Mouse (Mus musculus) lung, postnatal 0 days (tissue): ENCODE measurements around the gene Ppp6r1. TPM values are rescaled to one million over a fixed set of nuclear protein-coding genes. Genes with fewer than 3 reads are reported as not detected.

Experiments
- ATAC-seq: fragments of 200-750 bp; cut with Nextera tagmentation; 2 replicates; pipeline ENCODE4 v1.8.0; 2017; ENCODE audit warnings: moderate library complexity
- DNase-seq: peaks from one replicate; pipeline ENCODE4 v3.0.0-alpha.2; 2016; ENCODE audit warnings: low spot score
- H3K27ac ChIP-seq: fragments of 300-500 bp; sonication (generic); 2 replicates; pipeline ENCODE4 v1.5.1; 2014; ENCODE audit warnings: antibody characterized with exemption, mild to moderate bottlenecking, low read length, mixed read lengths
- H3K27me3 ChIP-seq: fragments of 300-500 bp; sonication (generic); replicated peaks from 2 replicates; pipeline ENCODE4 v1.6.1; 2014; ENCODE audit warnings: low read length, mixed read lengths; ENCODE audit not compliant: insufficient read depth
- H3K36me3 ChIP-seq: fragments of 300-500 bp; sonication (generic); 2 replicates; pipeline ENCODE4 v1.6.1; 2014; ENCODE audit warnings: low read length, mixed read lengths; ENCODE audit not compliant: insufficient read depth
- H3K4me1 ChIP-seq: fragments of 300-500 bp; sonication (generic); 2 replicates; pipeline ENCODE4 v1.6.1; 2014; ENCODE audit warnings: antibody characterized with exemption, low read depth, low read length, mixed read lengths; ENCODE audit not compliant: insufficient read depth
- H3K4me2 ChIP-seq: fragments of 300-500 bp; sonication (generic); replicated peaks from 2 replicates; pipeline ENCODE4 v1.6.1; 2014; ENCODE audit warnings: low read depth, mild to moderate bottlenecking, low read length, moderate library complexity, mixed read lengths
- H3K4me3 ChIP-seq: fragments of 300-500 bp; sonication (generic); 2 replicates; pipeline ENCODE4 v1.5.1; 2014; ENCODE audit warnings: low read depth, low read length
- H3K9ac ChIP-seq: fragments of 300-500 bp; sonication (generic); replicated peaks from 2 replicates; pipeline ENCODE4 v1.6.1; 2014; ENCODE audit warnings: low read depth, mild to moderate bottlenecking
- H3K9me3 ChIP-seq: fragments of 300-500 bp; sonication (generic); 2 replicates; pipeline ENCODE4 v1.6.1; 2016; ENCODE audit warnings: low read length, mixed read lengths
- CTCF ChIP-seq: IDR thresholded peaks from 2 replicates; pipeline ENCODE4 v1.5.1; 2016; ENCODE audit warnings: antibody characterized with exemption, mild to moderate bottlenecking
- EP300 ChIP-seq: IDR thresholded peaks from 2 replicates; pipeline ENCODE4 v1.6.1; 2016; ENCODE audit warnings: antibody characterized with exemption, mild to moderate bottlenecking, control low read depth
- WGBS: fragments of 180-500 bp; shearing (Covaris S2); extraction: QIAGEN DNeasy Blood & Tissue Kit; methylation state at CpG from one replicate; pipeline ENCODE4 v1.1.7; 2014; 5-methylcytosine and 5-hydroxymethylcytosine counted together
- polyA plus RNA-seq: library from polyadenylated mRNA; unstranded; fragments of >200 nt; fragmentation: Nextera tagmentation; extraction: Ambion mirVana; gene quantifications from 2 replicates; pipeline ENCODE4 v1.2.1, GENCODE M21; 2015

Gene Ppp6r1
- polyA plus RNA-seq, 1 experiment from 2014 or later: 6.8 TPM

GRCm38 (mm10) chr7:4690387-4690786, 31.6 kb upstream of the Ppp6r1 start, which contains the start of gene Brsk1:
Brsk1 (plus strand) TSS chr7:4690604.
- Histone ChIP-seq H3K27me3 (no peaks in the 10 kb centered on the region), H3K36me3 (no peaks in the 10 kb centered on the region), H3K9me3 (no peaks in the 10 kb centered on the region), H3K4me2 (peak within 1 kb of the TSS; percentile 99), H3K27ac (0 out of 2 replicates have a peak within 1 kb of the TSS, but pooled peaks have one; percentile 20), H3K9ac (peak within 1 kb of the TSS; percentile 55), H3K4me1 (no peaks in the 10 kb centered on the region), H3K4me3 (peak within 1 kb of the TSS; percentile 57)
- WGBS: 0% methylated on average over 5 of the region's 18 CpGs
- TF ChIP-seq CTCF: no peak
- TF ChIP-seq EP300: no peak
- peak; percentile 74 for ATAC-seq
- DNase-seq: peak; percentile 78

- no peak; the same call in none of the 2 replicates for TF ChIP-seq EP300
- 0 out of 2 replicates have a peak, but pooled peaks have one; percentile 24 for TF ChIP-seq CTCF
- H3K27me3 ChIP-seq: no peaks in the 10 kb centered on the region
- no peaks in the 10 kb centered on the region for H3K36me3 ChIP-seq
- peaks cover 6% of the 10 kb centered on the region; the same call in 1 of the 2 replicates for H3K4me1 ChIP-seq
- ATAC-seq: peak; percentile 99
- no peak within 1 kb of the TSS; the same call in 1 of the 2 replicates for H3K9ac ChIP-seq
- WGBS: under 1% methylated on average over 32 of the region's 32 CpGs
- DNase-seq: peak; percentile 100
- H3K4me3 ChIP-seq: peak within 1 kb of the TSS; percentile 72
- H3K27ac ChIP-seq: peak within 1 kb of the TSS; percentile 77
- H3K4me2 ChIP-seq: peak within 1 kb of the TSS; percentile 84
- H3K9me3 ChIP-seq: no peaks in the 10 kb centered on the region
These were observed 26.0 kb upstream of the Ppp6r1 start, which contains the start of gene Hspbp1 for GRCm38 (mm10) chr7:4684632-4685417. Hspbp1 (minus strand) TSS chr7:4685068.

- Histone ChIP-seq H3K27me3 (no peaks in the 10 kb centered on the region), H3K9ac (no peak overlapping the region), H3K27ac (no peak overlapping the region), H3K9me3 (no peaks in the 10 kb centered on the region), H3K4me3 (peak overlapping the region; percentile 72), H3K36me3 (no peaks in the 10 kb centered on the region), H3K4me1 (peaks cover 6% of the 10 kb centered on the region; the same call in 1 of the 2 replicates), H3K4me2 (peak overlapping the region; percentile 84)
- ATAC-seq: no peak
- no peak for TF ChIP-seq CTCF
- no peak for TF ChIP-seq EP300
- DNase-seq: no peak
- under 1% methylated on average over 13 of the region's 13 CpGs for WGBS
These were observed 25.4 kb upstream of the Ppp6r1 start for GRCm38 (mm10) chr7:4684203-4684602.

GRCm38 (mm10) chr7:4683307-4683706, 24.5 kb upstream of the Ppp6r1 start:
- Histone ChIP-seq H3K4me1 (peaks cover 6% of the 10 kb centered on the region; the same call in 1 of the 2 replicates), H3K9me3 (no peaks in the 10 kb centered on the region), H3K9ac (no peak overlapping the region), H3K27ac (no peak overlapping the region), H3K27me3 (no peaks in the 10 kb centered on the region), H3K4me2 (no peak overlapping the region), H3K36me3 (no peaks in the 10 kb centered on the region), H3K4me3 (no peak overlapping the region)
- 81% methylated on average over 5 of the region's 5 CpGs for WGBS
- no peak for ATAC-seq
- no peak for DNase-seq
- no peak for TF ChIP-seq CTCF
- no peak for TF ChIP-seq EP300

- Histone ChIP-seq H3K9ac (no peak overlapping the region), H3K4me2 (no peak overlapping the region), H3K9me3 (no peaks in the 10 kb centered on the region), H3K27me3 (no peaks in the 10 kb centered on the region), H3K4me3 (no peak overlapping the region), H3K4me1 (no peaks in the 10 kb centered on the region), H3K36me3 (peaks cover 6% of the 10 kb centered on the region; the same call in 1 of the 2 replicates), H3K27ac (no peak overlapping the region)
- DNase-seq (no peak), ATAC-seq (no peak)
- WGBS: 91% methylated on average over 7 of the region's 7 CpGs
- TF ChIP-seq CTCF (no peak), EP300 (no peak)
These were observed 16.4 kb upstream of the Ppp6r1 start for GRCm38 (mm10) chr7:4675200-4675599.

- H3K36me3 ChIP-seq: peaks cover 6% of the 10 kb centered on the region; the same call in 1 of the 2 replicates
- H3K9me3 ChIP-seq: no peaks in the 10 kb centered on the region
- H3K4me3 ChIP-seq: no peak overlapping the region
- ATAC-seq (no peak), DNase-seq (no peak)
- no peak overlapping the region for H3K27ac ChIP-seq
- H3K9ac ChIP-seq: no peak overlapping the region
- H3K4me2 ChIP-seq: no peak overlapping the region
- TF ChIP-seq CTCF (no peak), EP300 (no peak)
- no peaks in the 10 kb centered on the region for H3K27me3 ChIP-seq
- 88% methylated on average over 12 of the region's 12 CpGs for WGBS
- H3K4me1 ChIP-seq: no peaks in the 10 kb centered on the region
These were observed 15.4 kb upstream of the Ppp6r1 start for GRCm38 (mm10) chr7:4674114-4674731.
